Mouse (Mus musculus): ENCODE data around the gene Dthd1. TPM values are rescaled to one million over a fixed set of nuclear protein-coding genes. Genes with fewer than 3 reads are reported as not detected.

The Dthd1 gene
- polyA plus RNA-seq, 1 experiment, result not detected

GRCm38 (mm10) chr5:62815741-62816140 is 2.1 kb downstream of the Dthd1 start:
- Histone ChIP-seq H3K27ac (ENCODE audit: insufficient read depth, low read length) (no peak overlapping the region), H3K4me3 (ENCODE audit: low read depth, low read length) (no peak overlapping the region), H3K4me1 (ENCODE audit: control insufficient read depth, insufficient read depth, low read length) (no peaks in the 10 kb centered on the region), H3K36me3 (ENCODE audit: control insufficient read depth, insufficient read depth, low read length, poor library complexity, severe bottlenecking) (no peaks in the 10 kb centered on the region), H3K9me3 (replicated peaks; ENCODE audit: control insufficient read depth, insufficient read depth, low read length, poor library complexity, severe bottlenecking) (no peaks in the 10 kb centered on the region), H3K27me3 (ENCODE audit: control insufficient read depth, insufficient read depth, low read length, poor library complexity, severe bottlenecking) (no peaks in the 10 kb centered on the region), H3K9ac (ENCODE audit: low read depth, poor library complexity, severe bottlenecking) (no peak overlapping the region)
- TF ChIP-seq EP300 (IDR thresholded peaks at IDR 0.05; ENCODE audit: insufficient read depth, low read depth, low read length) (no peak), CTCF (IDR thresholded peaks at IDR 0.05; ENCODE audit: low read depth, low read length) (no peak), POLR2A (IDR thresholded peaks at IDR 0.05; ENCODE audit: insufficient read depth, low read length) (no peak)

- Histone ChIP-seq H3K36me3 (ENCODE audit: control insufficient read depth, insufficient read depth, low read length, poor library complexity, severe bottlenecking) (no peaks in the 10 kb centered on the region), H3K27ac (ENCODE audit: insufficient read depth, low read length) (no peak overlapping the region), H3K4me1 (ENCODE audit: control insufficient read depth, insufficient read depth, low read length) (no peaks in the 10 kb centered on the region), H3K27me3 (ENCODE audit: control insufficient read depth, insufficient read depth, low read length, poor library complexity, severe bottlenecking) (no peaks in the 10 kb centered on the region), H3K4me3 (ENCODE audit: low read depth, low read length) (no peak overlapping the region), H3K9me3 (replicated peaks; ENCODE audit: control insufficient read depth, insufficient read depth, low read length, poor library complexity, severe bottlenecking) (no peaks in the 10 kb centered on the region), H3K9ac (ENCODE audit: low read depth, poor library complexity, severe bottlenecking) (no peak overlapping the region)
- TF ChIP-seq EP300 (IDR thresholded peaks at IDR 0.05; ENCODE audit: insufficient read depth, low read depth, low read length), result no peak
- TF ChIP-seq CTCF (IDR thresholded peaks at IDR 0.05; ENCODE audit: low read depth, low read length), result no peak
- no peak for TF ChIP-seq POLR2A (IDR thresholded peaks at IDR 0.05; ENCODE audit: insufficient read depth, low read length)
These were observed 5.9 kb downstream of the Dthd1 start for GRCm38 (mm10) chr5:62819567-62819966.

GRCm38 (mm10) chr5:62820363-62821271 is 7.0 kb downstream of the Dthd1 start:
- Histone ChIP-seq H3K4me1 (ENCODE audit: control insufficient read depth, insufficient read depth, low read length) (no peaks in the 10 kb centered on the region), H3K9ac (ENCODE audit: low read depth, poor library complexity, severe bottlenecking) (no peak overlapping the region), H3K27me3 (ENCODE audit: control insufficient read depth, insufficient read depth, low read length, poor library complexity, severe bottlenecking) (no peaks in the 10 kb centered on the region), H3K4me3 (ENCODE audit: low read depth, low read length) (no peak overlapping the region), H3K36me3 (ENCODE audit: control insufficient read depth, insufficient read depth, low read length, poor library complexity, severe bottlenecking) (no peaks in the 10 kb centered on the region), H3K27ac (ENCODE audit: insufficient read depth, low read length) (no peak overlapping the region), H3K9me3 (replicated peaks; ENCODE audit: control insufficient read depth, insufficient read depth, low read length, poor library complexity, severe bottlenecking) (no peaks in the 10 kb centered on the region)
- TF ChIP-seq EP300 (IDR thresholded peaks at IDR 0.05; ENCODE audit: insufficient read depth, low read depth, low read length), result no peak
- TF ChIP-seq POLR2A (IDR thresholded peaks at IDR 0.05; ENCODE audit: insufficient read depth, low read length), result no peak

GRCm38 (mm10) chr5:62842955-62843730 is 29.5 kb downstream of the Dthd1 start:
- Histone ChIP-seq H3K4me3 (ENCODE audit: low read depth, low read length) (no peak overlapping the region), H3K36me3 (ENCODE audit: control insufficient read depth, insufficient read depth, low read length, poor library complexity, severe bottlenecking) (no peaks in the 10 kb centered on the region), H3K4me1 (ENCODE audit: control insufficient read depth, insufficient read depth, low read length) (no peaks in the 10 kb centered on the region), H3K9me3 (replicated peaks; ENCODE audit: control insufficient read depth, insufficient read depth, low read length, poor library complexity, severe bottlenecking) (no peaks in the 10 kb centered on the region), H3K9ac (ENCODE audit: low read depth, poor library complexity, severe bottlenecking) (no peak overlapping the region), H3K27ac (ENCODE audit: insufficient read depth, low read length) (no peak overlapping the region), H3K27me3 (ENCODE audit: control insufficient read depth, insufficient read depth, low read length, poor library complexity, severe bottlenecking) (no peaks in the 10 kb centered on the region)
- no peak for TF ChIP-seq CTCF (IDR thresholded peaks at IDR 0.05; ENCODE audit: low read depth, low read length)
- TF ChIP-seq EP300 (IDR thresholded peaks at IDR 0.05; ENCODE audit: insufficient read depth, low read depth, low read length), result no peak
- TF ChIP-seq POLR2A (IDR thresholded peaks at IDR 0.05; ENCODE audit: insufficient read depth, low read length), result no peak

GRCm38 (mm10) chr5:62846571-62847131 is 33.0 kb downstream of the Dthd1 start:
- no peak overlapping the region for H3K4me3 ChIP-seq (ENCODE audit: low read depth, low read length)
- TF ChIP-seq EP300 (IDR thresholded peaks at IDR 0.05; ENCODE audit: insufficient read depth, low read depth, low read length) (no peak), CTCF (IDR thresholded peaks at IDR 0.05; ENCODE audit: low read depth, low read length) (no peak), POLR2A (IDR thresholded peaks at IDR 0.05; ENCODE audit: insufficient read depth, low read length) (no peak)
- no peaks in the 10 kb centered on the region for H3K36me3 ChIP-seq (ENCODE audit: control insufficient read depth, insufficient read depth, low read length, poor library complexity, severe bottlenecking)
- H3K27ac ChIP-seq (ENCODE audit: insufficient read depth, low read length), result no peak overlapping the region
- H3K27me3 ChIP-seq (ENCODE audit: control insufficient read depth, insufficient read depth, low read length, poor library complexity, severe bottlenecking), result no peaks in the 10 kb centered on the region
- no peak overlapping the region for H3K9ac ChIP-seq (ENCODE audit: low read depth, poor library complexity, severe bottlenecking)
- no peaks in the 10 kb centered on the region for H3K9me3 ChIP-seq (replicated peaks; ENCODE audit: control insufficient read depth, insufficient read depth, low read length, poor library complexity, severe bottlenecking)
- no peaks in the 10 kb centered on the region for H3K4me1 ChIP-seq (ENCODE audit: control insufficient read depth, insufficient read depth, low read length)
